Mouse (Mus musculus): ENCODE measurements around the gene Syt12.

Syt12 gene

DNA sequence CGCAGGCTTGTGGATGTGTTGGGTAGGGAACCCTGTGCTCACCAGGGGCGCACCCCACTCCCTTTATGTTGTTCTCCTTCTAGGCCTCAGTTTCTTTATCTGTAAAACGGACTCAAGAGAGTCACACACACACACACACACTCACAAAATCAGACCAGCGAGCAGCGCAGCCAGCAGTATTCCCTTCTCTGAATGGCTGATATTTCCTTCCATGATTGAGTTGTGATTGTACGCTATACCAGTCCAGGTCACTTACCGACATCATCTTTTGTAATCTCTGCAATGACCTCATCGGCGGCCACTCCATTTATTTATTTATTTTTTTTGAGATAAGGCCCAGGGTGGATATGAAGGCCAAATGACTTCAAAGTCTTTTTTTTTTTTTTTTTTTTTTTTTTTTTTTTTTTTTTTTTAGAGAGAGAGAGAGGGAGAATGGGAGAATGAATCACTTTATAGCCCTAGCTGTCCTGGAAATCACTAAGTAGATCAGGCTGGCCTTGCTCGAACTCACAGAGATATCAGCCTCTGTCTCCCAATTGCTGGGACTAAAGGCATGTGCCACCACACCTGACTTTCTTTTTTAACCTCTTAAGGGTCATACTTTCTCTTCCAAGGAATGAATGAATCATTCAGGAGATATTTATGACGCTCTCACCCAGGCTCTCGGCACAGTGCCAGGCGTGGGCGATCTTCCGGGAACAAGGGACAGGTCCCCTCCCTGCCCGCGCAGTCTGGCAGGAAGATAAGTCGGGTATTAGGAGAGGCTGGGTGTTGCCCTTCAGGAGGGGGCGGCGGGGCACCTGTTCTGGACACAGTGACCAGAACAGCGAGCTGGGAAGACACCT lies at the start of gene Syt12:
Gene Syt12, minus strand, starts transcription at position 103 of the 845 bp plus-strand sequence.
- in situ Hi-C loops (cut with MboI; ENCODE audit: unreplicated experiment in 2 of 2), result no loop called here

GRCm38 (mm10) chr19:4521426-4522050 lies 44.3 kb upstream of the Syt12 start:
- in situ Hi-C loops (cut with MboI; ENCODE audit: unreplicated experiment in 2 of 2), result no loop called here

GRCm38 (mm10) chr19:4517483-4517882 lies 40.2 kb upstream of the Syt12 start:
- in situ Hi-C loops (cut with MboI; ENCODE audit: unreplicated experiment in 2 of 2), result no loop called here

DNA sequence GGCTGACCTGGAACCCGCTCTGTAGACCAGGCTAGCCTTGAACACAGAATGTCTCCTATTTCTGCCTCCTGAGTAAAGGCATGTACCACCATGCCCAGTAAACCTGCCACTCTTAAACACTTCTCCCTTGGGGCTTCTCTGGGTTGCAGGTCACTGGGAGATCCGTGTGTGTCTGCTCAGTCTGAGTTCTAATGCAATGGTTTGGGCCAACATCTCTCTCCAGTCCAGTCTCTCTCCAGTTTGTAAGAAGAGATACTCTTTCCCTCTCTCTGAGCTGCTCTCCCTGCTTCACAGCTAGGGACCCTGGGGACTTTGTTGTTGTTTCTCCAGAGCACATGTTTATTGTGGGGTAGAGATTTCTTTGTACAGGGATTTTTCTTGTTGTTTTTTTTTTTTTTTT lies 39.0 kb upstream of the Syt12 start:
- in situ Hi-C loops (cut with MboI; ENCODE audit: unreplicated experiment in 2 of 2), result no loop called here

DNA sequence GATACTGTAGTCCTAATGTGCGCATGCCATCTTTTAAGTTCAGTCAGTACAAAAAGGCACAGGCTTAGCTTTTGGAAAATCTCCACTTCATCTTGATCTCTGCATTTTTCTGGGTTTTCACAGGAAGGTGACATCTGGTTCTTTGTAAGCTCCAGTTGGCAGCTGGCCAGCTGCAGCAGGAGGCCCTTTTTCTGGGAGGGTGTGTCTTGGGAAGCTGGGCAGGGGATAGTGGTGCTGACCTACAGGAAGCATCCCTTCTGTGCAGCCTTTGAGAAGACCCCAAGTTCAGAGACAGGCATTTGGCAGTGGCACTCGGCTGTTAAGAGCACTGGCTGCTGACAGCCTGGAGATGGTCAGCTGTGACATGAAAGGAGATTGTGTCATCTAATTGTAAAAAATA lies 38.5 kb upstream of the Syt12 start:
- in situ Hi-C loops (cut with MboI; ENCODE audit: unreplicated experiment in 2 of 2), result no loop called here

DNA sequence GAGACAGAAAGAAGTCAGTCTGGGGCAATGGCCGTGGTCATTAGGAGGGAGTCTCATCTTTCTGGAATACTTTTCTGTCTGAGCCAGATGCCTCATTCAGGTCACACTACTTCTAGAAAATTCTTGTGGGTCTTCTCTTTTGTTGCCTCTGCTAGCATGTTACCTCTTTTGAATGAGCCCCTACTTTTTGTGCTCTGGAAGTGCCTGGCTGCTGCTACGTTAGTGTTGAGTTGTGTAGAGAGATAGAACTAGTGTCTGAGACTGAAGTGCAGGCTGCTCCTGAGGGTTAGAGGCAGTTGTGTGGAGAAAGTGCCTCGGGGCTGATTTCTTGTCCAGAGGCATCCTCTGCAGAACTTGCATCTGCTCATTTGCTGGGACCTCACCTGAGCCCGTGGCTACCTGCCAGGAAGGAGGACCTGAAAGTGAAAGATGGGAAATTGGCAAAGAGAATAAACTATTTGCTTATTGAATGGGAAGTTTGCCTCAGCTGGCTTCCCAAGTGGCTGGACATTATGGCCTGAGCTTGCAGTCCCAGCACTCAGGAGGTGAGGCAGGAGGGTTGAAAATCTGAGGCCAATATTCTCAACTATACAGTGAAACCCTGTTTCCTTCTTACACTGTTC lies 36.1 kb upstream of the Syt12 start:
- in situ Hi-C loops (cut with MboI; ENCODE audit: unreplicated experiment in 2 of 2), result no loop called here

DNA sequence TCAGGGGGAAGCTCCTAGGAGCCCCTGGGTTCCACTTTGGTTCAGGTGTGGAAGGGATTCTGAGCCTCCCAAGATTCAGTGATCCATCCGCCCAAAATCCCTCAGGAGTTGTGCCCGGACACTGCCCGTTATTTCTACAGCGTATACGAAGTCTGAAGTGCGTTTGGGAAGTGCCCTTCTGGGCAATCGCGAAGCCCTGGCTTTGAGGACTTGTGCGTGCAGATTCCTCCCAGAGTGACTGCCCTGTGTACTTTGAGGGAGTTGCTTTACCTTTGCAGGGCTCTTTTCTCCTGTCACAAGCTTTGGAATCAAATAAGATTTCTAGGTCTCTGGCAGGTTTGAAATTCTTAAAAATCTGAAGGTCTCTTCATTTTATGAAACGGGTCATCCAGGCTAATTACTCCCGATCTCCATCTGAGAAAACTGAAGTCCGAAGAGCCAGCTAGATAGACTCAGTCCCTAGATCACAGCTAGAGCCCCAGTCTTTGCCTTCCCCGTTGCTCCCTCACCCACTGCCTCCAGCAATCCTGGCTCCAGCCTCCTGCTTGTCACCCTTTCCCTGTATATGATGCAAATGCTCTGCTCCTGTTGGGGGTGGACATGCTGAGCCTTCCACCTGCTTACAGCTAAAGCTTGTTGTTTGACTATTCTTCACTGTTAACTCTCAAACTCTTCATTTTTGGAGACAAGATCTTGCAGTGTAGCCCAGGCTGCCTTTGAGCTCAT lies 34.0 kb upstream of the Syt12 start:
- in situ Hi-C loops (cut with MboI; ENCODE audit: unreplicated experiment in 2 of 2), result no loop called here

DNA sequence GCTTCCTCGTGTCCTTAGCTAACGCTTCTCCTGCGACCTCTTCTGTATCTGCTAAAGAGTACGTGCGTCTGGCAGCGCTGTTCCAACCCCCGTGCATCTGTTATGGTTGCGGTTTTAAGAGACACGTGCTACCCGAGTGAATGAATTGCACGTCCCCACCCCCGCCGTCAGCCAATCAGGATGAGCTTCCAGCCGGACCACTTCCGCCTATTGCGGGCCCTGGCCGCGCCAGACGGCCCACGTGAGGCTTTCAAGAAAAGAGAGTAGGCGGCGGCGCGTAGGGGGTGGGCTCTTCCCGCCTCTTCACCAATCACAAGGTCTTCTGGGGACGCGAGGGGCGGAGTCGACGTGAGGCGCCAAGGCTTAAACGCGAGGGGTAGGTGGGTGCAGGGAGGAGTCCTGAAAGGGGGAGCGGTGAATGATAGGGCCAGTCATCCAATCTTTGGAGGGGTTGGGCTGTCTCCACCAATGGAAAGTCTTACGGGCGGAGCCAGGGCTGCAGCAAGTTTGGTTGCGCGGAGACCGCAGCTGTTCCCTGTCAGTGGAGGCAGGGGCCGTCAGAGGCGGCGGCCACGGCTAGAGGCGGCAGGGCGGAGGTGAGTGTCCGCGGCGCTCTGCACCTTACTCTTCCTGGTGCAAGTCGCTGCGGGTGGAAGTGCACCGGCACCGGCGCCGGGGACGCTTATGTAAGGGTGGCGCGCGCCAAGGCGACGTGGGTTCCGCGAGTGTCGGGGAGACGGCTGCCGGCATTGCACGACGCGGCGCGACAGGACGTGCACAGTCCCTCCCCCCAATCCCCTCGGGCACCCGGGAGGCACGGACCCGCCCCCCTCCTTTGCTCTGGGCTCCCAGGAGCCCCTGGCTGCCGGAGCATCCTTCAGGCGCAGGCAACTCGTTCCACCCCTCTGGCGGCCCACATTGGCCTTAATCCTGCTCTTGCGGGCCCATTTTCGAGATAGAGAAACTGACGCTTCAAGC lies 33.0 kb upstream of the Syt12 start, which contains the start of gene Pcx:
Gene Pcx, plus strand, starts transcription at position 487 of the 978 bp plus-strand sequence.
- in situ Hi-C loops (cut with MboI; ENCODE audit: unreplicated experiment in 2 of 2), result no loop called here

DNA sequence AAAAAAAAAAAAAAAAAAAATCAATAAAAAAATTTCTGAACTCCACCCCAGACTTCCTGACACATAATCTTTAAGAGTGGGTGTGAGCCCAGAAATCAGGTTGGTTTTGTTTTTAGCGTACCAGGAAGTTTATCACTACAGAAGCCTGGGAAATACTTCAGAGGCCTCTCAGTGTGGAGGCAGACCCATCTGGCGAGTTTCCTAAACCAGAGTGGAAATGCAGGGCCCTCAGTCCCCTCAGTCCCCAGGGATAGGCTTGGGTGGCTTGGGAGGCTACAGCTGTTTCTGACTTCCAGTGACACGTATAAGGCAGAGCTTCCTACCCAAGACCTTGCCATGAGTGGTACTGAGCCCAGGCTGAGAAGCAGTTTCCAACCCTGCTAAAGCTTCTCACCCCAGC lies 30.5 kb upstream of the Syt12 start:
- in situ Hi-C loops (cut with MboI; ENCODE audit: unreplicated experiment in 2 of 2), result no loop called here

GRCm38 (mm10) chr19:4504830-4505229 lies 27.6 kb upstream of the Syt12 start:
- in situ Hi-C loops (cut with MboI; ENCODE audit: unreplicated experiment in 2 of 2), result no loop called here

GRCm38 (mm10) chr19:4502701-4503100 lies 25.5 kb upstream of the Syt12 start:
- in situ Hi-C loops (cut with MboI; ENCODE audit: unreplicated experiment in 2 of 2), result no loop called here

DNA sequence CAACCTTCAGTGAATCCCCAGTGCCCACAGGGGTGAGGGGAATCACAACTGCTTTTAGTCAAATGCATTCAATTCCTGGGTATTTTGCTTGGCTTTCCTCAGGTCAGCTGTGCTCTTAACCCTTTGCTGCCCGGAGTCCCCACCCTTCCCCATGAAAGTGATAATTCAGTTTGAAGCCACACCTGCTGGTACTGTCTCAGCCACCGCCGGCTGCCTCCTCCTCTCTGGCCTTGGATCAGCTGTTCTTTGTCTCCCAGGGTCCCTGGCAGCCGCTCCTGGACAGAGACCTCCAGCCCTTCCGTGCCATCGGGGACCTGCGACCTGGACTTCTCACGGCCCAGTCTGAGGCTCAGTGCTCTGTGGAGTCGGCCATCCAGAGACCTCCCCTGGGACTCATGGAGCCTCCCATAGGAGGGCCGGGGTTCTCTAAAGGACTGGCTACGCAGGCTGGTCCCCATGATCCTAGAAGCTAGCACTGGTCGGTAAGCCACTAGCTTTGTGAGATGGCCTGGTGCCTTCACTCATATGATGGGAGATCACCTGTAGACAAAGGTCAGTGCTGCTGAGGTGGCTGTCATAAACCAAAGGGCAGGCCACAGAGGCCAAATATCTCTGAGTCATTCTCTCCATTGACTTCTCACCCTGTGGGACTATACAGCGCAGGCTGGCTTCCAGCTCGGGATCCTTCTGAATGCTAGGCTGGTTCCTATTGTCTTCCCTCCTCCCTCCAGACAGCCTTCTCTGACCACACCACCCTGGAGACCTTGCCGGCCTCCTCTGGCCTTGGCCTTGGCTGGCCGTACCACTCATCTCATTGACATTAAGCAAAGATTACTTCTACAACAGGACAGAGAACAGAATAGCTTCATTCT lies 21.1 kb upstream of the Syt12 start, which contains the start of gene 2010003K11Rik:
Gene 2010003K11Rik, minus strand, starts transcription at position 522 of the 872 bp plus-strand sequence.
- in situ Hi-C loops (cut with MboI; ENCODE audit: unreplicated experiment in 2 of 2), result loop anchor here (5.0 to 10.0 kb wide), 6 partner anchors 77 to 504 kb away; partner anchors contain the start of gene Rce1 (in 2 of the 2)

DNA sequence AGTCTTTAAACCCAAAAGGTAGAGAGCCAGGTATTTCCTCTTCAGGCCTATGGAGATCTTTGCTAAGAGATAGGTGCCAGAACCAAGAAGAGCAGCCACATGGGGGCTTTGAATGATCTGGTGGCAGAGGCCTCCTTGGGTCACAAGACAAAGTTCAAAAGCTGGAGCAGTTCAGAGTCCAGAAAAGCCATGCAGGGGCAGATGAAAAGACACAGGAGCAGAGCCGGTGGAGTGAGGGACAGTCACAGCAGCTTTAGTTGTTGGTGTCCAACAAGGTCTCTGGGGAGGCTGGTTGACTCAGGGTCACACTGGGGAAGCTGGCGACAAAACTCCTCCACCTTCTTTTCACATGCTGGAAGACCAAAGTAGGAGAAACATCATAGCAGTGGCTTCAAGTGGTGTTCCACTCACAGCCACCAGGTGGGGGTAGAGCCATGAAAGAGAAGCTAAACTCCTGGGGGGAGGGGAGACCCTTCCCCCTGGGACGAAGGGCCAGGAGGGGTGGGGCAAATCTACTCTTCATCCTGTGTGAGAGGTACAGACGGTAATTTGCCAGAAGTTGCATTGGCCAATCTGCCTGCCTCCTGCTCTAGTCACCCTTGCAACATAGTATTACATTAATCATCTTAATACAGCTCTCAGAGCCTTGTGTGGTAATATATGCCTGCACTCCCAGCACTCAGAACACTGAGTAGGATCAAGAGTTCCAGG lies 20.2 kb upstream of the Syt12 start:
- in situ Hi-C loops (cut with MboI; ENCODE audit: unreplicated experiment in 2 of 2), result loop anchor here (5.0 to 10.0 kb wide), 6 partner anchors 77 to 505 kb away; partner anchors contain the start of gene Rce1 (in 2 of the 2)

DNA sequence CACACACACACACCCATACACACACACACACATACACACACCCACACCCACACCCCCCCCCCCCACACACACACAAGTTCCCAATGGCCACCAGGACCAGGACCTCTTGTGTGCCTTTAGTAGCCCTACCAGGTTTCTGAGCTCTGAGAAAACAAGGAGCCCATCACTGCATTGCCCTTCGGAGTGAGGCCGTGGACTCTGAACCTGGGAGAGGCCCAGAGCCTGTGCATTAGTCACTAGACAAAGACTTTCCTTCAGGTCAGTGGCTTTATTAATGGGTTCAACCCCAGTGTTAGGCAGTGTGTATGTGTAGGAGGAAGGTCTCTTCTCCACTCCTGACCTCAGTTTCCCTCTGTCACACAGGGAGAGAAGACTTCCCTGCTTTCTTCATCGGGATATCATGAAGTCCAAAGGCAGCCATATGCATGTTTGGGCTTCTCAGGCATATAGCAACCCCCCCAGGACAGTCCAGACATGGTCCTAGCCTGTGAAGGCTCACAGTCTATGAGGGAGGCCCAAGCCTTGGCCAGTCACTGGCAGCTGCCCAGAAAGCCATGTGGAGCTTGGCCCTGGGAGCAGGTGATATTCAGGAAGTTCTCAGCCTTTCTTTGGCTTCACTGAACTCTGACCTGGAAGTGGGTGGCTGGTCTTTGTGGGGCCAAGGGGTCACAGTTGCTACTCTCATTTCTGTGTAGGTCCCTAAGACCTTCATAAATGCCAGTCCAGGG lies 19.5 kb upstream of the Syt12 start:
- in situ Hi-C loops (cut with MboI; ENCODE audit: unreplicated experiment in 2 of 2), result loop anchor here (5.0 to 10.0 kb wide), 6 partner anchors 78 to 506 kb away; partner anchors contain the start of gene Rce1 (in 2 of the 2)

DNA sequence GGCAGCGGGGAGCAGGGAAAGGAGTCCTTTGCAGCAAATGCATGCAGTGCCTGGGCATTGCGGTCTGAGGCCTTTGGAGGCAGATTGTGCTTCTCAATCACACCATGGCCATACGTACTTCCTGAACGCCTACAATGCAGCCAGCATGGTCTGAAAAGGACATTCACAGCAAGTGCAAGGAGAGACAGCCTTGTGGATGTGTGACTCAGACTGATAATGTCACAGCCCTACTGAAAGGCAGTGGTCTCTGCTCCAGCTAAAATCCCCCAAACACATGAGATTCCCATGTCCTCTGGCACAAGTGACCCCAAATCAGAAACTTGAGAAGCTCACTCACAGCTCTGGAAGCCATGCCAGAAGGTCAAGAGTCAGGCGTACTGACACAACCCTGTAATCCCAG lies 18.6 kb upstream of the Syt12 start:
- in situ Hi-C loops (cut with MboI; ENCODE audit: unreplicated experiment in 2 of 2), result loop anchor here (5.0 to 10.0 kb wide), 6 partner anchors 79 to 506 kb away; partner anchors contain the start of gene Rce1 (in 2 of the 2)

DNA sequence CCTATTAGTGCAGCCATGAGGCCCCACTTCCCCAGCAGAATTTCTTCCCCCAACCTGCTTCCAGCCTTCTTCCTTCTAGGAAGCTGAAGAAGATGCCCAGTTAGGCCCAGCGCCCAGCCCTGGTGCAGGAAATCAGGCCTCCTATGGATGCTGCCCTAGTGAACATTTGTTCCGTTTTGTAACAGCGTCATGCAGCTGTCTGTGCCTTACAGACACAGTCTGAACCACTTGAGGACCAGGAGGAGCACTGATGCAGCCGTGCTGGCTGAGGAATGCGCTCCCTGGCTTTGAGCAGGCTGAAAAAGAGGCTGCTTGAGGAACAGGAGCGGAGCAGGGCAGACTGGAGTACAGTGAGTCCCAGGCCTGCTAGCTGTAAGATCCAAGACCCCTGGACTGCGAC lies 17.5 kb upstream of the Syt12 start:
- in situ Hi-C loops (cut with MboI; ENCODE audit: unreplicated experiment in 2 of 2), result loop anchor here (5.0 to 10.0 kb wide), 6 partner anchors 80 to 508 kb away; partner anchors contain the start of gene Rce1 (in 2 of the 2)
